Mouse (Mus musculus) hindbrain, embryonic 10.5 days (tissue): ENCODE data around the gene Cnmd. TPM values are rescaled to one million over a fixed set of nuclear protein-coding genes. Genes with fewer than 3 reads are reported as not detected.
A peak's percentile ranks its signal among the peaks of the same experiment; 100 is the strongest.

Experiments used
- DNase-seq: peaks from one replicate; pipeline ENCODE4 v3.0.0-alpha.2; 2017; ENCODE audit warnings: low spot score
- H3K27ac ChIP-seq: fragments of 300-500 bp; sonication (generic); 2 replicates; pipeline ENCODE4 v1.5.1; 2016; ENCODE audit warnings: mild to moderate bottlenecking, moderate library complexity
- H3K27me3 ChIP-seq: fragments of 300-500 bp; sonication (generic); 2 replicates; pipeline ENCODE4 v1.6.1; 2016; ENCODE audit warnings: mild to moderate bottlenecking; ENCODE audit not compliant: poor library complexity, insufficient read depth, severe bottlenecking
- H3K36me3 ChIP-seq: fragments of 300-500 bp; sonication (generic); 2 replicates; pipeline ENCODE4 v1.6.1; 2016; ENCODE audit warnings: mild to moderate bottlenecking, moderate library complexity
- H3K4me1 ChIP-seq: fragments of 300-500 bp; sonication (generic); replicated peaks from 2 replicates; pipeline ENCODE4 v1.6.1; 2016; ENCODE audit warnings: mild to moderate bottlenecking
- H3K4me3 ChIP-seq: fragments of 300-500 bp; sonication (generic); 2 replicates; pipeline ENCODE4 v1.5.1; 2016; ENCODE audit warnings: mild to moderate bottlenecking, moderate library complexity
- H3K9me3 ChIP-seq: fragments of 300-500 bp; sonication (generic); 2 replicates; pipeline ENCODE4 v1.6.1; 2016; ENCODE audit warnings: mild to moderate bottlenecking, moderate library complexity
- WGBS: fragments of 180-500 bp; shearing (Covaris S2); methylation state at CpG from one replicate; pipeline ENCODE4 v1.1.7; 2016; 5-methylcytosine and 5-hydroxymethylcytosine counted together
- polyA plus RNA-seq: library from polyadenylated mRNA; unstranded; fragments of >200 nt; fragmentation: Nextera tagmentation; extraction: Ambion mirVana; gene quantifications from 2 replicates; pipeline ENCODE4 v1.2.1, GENCODE M21; 2016

Gene Cnmd
- polyA plus RNA-seq: 17.3 and 20.8 TPM in 2 replicates

GRCm38 (mm10) chr14:79662001-79662400 lies at the start of gene Cnmd:
TSS of gene Cnmd (minus strand) at chr14:79662170.
- DNase-seq: no peak
- Histone ChIP-seq H3K36me3 (no peaks in the 10 kb centered on the region), H3K4me3 (peak within 1 kb of the TSS; percentile 43), H3K27ac (peak within 1 kb of the TSS; percentile 67), H3K4me1 (peaks cover 32% of the 10 kb centered on the region), H3K27me3 (peaks cover 17% of the 10 kb centered on the region), H3K9me3 (no peaks in the 10 kb centered on the region)
- WGBS: 53% methylated on average over 4 of the region's 4 CpGs

GRCm38 (mm10) chr14:79711301-79711700 lies 49.3 kb upstream of the Cnmd start:
- WGBS: 63% methylated on average over 4 of the region's 4 CpGs
- Histone ChIP-seq H3K36me3 (no peaks in the 10 kb centered on the region), H3K27ac (no peak overlapping the region), H3K4me1 (0 out of 2 replicates have a peak, but pooled peaks cover 4% of the 10 kb centered on the region), H3K4me3 (no peak overlapping the region), H3K27me3 (no peaks in the 10 kb centered on the region), H3K9me3 (no peaks in the 10 kb centered on the region)
- DNase-seq: no peak

- Histone ChIP-seq H3K27ac (peak overlapping the region; percentile 62), H3K27me3 (no peaks in the 10 kb centered on the region), H3K4me3 (no peak overlapping the region), H3K4me1 (peaks cover 38% of the 10 kb centered on the region), H3K9me3 (no peaks in the 10 kb centered on the region), H3K36me3 (no peaks in the 10 kb centered on the region)
- DNase-seq: no peak
- 88% methylated on average over 22 of the region's 22 CpGs for WGBS
Observed at GRCm38 (mm10) chr14:79703523-79704172, 41.7 kb upstream of the Cnmd start.

- DNase-seq: no peak
- WGBS: 72% methylated on average over 5 of the region's 5 CpGs
Observed at GRCm38 (mm10) chr14:79701606-79702005, 39.6 kb upstream of the Cnmd start.

GRCm38 (mm10) chr14:79701054-79701453 lies 39.1 kb upstream of the Cnmd start:
- 34% methylated on average over 7 of the region's 7 CpGs for WGBS
- Histone ChIP-seq H3K4me1 (peaks cover 39% of the 10 kb centered on the region), H3K27me3 (no peaks in the 10 kb centered on the region), H3K4me3 (no peak overlapping the region), H3K27ac (peak overlapping the region; percentile 77), H3K9me3 (no peaks in the 10 kb centered on the region), H3K36me3 (no peaks in the 10 kb centered on the region)
- peak; percentile 64 for DNase-seq

More at GRCm38 (mm10) chr14:79701606-79702005, 39.6 kb upstream of the Cnmd start:
- H3K4me1 ChIP-seq: peaks cover 39% of the 10 kb centered on the region
- no peaks in the 10 kb centered on the region for H3K9me3 ChIP-seq
- H3K27ac ChIP-seq: peak overlapping the region; percentile 77
- no peaks in the 10 kb centered on the region for H3K36me3 ChIP-seq
- no peak overlapping the region for H3K4me3 ChIP-seq
- no peaks in the 10 kb centered on the region for H3K27me3 ChIP-seq

GRCm38 (mm10) chr14:79699381-79699780 lies 37.4 kb upstream of the Cnmd start:
- Histone ChIP-seq H3K9me3 (no peaks in the 10 kb centered on the region), H3K36me3 (no peaks in the 10 kb centered on the region), H3K27ac (peak overlapping the region; percentile 30), H3K27me3 (no peaks in the 10 kb centered on the region), H3K4me1 (peaks cover 39% of the 10 kb centered on the region), H3K4me3 (no peak overlapping the region)
- 60% methylated on average over 6 of the region's 6 CpGs for WGBS
- no peak for DNase-seq

- WGBS: 92% methylated on average over 7 of the region's 7 CpGs
- Histone ChIP-seq H3K4me3 (no peak overlapping the region), H3K36me3 (no peaks in the 10 kb centered on the region), H3K4me1 (no peaks in the 10 kb centered on the region), H3K27ac (no peak overlapping the region), H3K9me3 (no peaks in the 10 kb centered on the region), H3K27me3 (no peaks in the 10 kb centered on the region)
- DNase-seq: no peak
Observed at GRCm38 (mm10) chr14:79690068-79690844, 28.3 kb upstream of the Cnmd start.

GRCm38 (mm10) chr14:79680652-79681051 lies 18.7 kb upstream of the Cnmd start:
- Histone ChIP-seq H3K4me1 (peaks cover 27% of the 10 kb centered on the region), H3K4me3 (no peak overlapping the region), H3K9me3 (no peaks in the 10 kb centered on the region), H3K27me3 (no peaks in the 10 kb centered on the region), H3K36me3 (no peaks in the 10 kb centered on the region), H3K27ac (no peak overlapping the region)
- 56% methylated on average over 5 of the region's 5 CpGs for WGBS
- DNase-seq: no peak

GRCm38 (mm10) chr14:79677891-79678687 lies 16.1 kb upstream of the Cnmd start:
- peaks cover 40% of the 10 kb centered on the region for H3K4me1 ChIP-seq
- WGBS: 46% methylated on average over 14 of the region's 14 CpGs
- no peak overlapping the region for H3K4me3 ChIP-seq
- peak; percentile 29 for DNase-seq
- H3K27me3 ChIP-seq: no peaks in the 10 kb centered on the region
- no peaks in the 10 kb centered on the region for H3K9me3 ChIP-seq
- no peaks in the 10 kb centered on the region for H3K36me3 ChIP-seq
- peak overlapping the region; percentile 6 for H3K27ac ChIP-seq

GRCm38 (mm10) chr14:79677108-79677753 lies 15.3 kb upstream of the Cnmd start:
- 47% methylated on average over 15 of the region's 15 CpGs for WGBS
- Histone ChIP-seq H3K36me3 (no peaks in the 10 kb centered on the region), H3K9me3 (no peaks in the 10 kb centered on the region), H3K4me1 (peaks cover 49% of the 10 kb centered on the region), H3K4me3 (no peak overlapping the region), H3K27ac (peak overlapping the region; percentile 69), H3K27me3 (no peaks in the 10 kb centered on the region)
- no peak for DNase-seq

GRCm38 (mm10) chr14:79673083-79674013 lies 11.4 kb upstream of the Cnmd start:
- Histone ChIP-seq H3K4me3 (no peak overlapping the region), H3K27ac (peak overlapping the region; percentile 17; the same call in 1 of the 2 replicates), H3K27me3 (no peaks in the 10 kb centered on the region; the same call in 1 of the 2 replicates), H3K36me3 (no peaks in the 10 kb centered on the region), H3K9me3 (no peaks in the 10 kb centered on the region), H3K4me1 (peaks cover 55% of the 10 kb centered on the region)
- WGBS: 63% methylated on average over 17 of the region's 17 CpGs
- peak; percentile 35 for DNase-seq
